Mouse (Mus musculus) heart, embryonic 13.5 days (tissue): Measurements from ENCODE around the gene Myo1d. TPM values are rescaled to one million over a fixed set of nuclear protein-coding genes. Genes with fewer than 3 reads are reported as not detected.

Source experiments
- ATAC-seq: fragments of 200-750 bp; cut with Nextera tagmentation; 2 replicates; pipeline ENCODE4 v1.8.0; 2017; ENCODE audit warnings: moderate TSS enrichment; ENCODE audit not compliant: insufficient number of reproducible peaks, low FRiP score, low TSS enrichment; ENCODE audit errors: extremely low read depth
- H3K27ac ChIP-seq: fragments of 300-500 bp; sonication (generic); replicated peaks from 2 replicates; pipeline ENCODE4 v1.5.1; 2015; ENCODE audit warnings: moderate library complexity, mild to moderate bottlenecking, inconsistent platforms
- H3K27me3 ChIP-seq: fragments of 300-500 bp; sonication (generic); replicated peaks from 2 replicates; pipeline ENCODE4 v1.6.1; 2015; ENCODE audit warnings: mild to moderate bottlenecking, inconsistent platforms
- H3K36me3 ChIP-seq: fragments of 300-500 bp; sonication (generic); 2 replicates; pipeline ENCODE4 v1.6.1; 2015; ENCODE audit warnings: mild to moderate bottlenecking, inconsistent platforms
- H3K4me1 ChIP-seq: fragments of 300-500 bp; sonication (generic); 2 replicates; pipeline ENCODE4 v1.6.1; 2015; ENCODE audit warnings: inconsistent platforms
- H3K4me2 ChIP-seq: fragments of 300-500 bp; sonication (generic); 2 replicates; pipeline ENCODE4 v1.6.1; 2015; ENCODE audit warnings: inconsistent platforms, mild to moderate bottlenecking, moderate library complexity
- H3K4me3 ChIP-seq: fragments of 300-500 bp; sonication (generic); 2 replicates; pipeline ENCODE4 v1.5.1; 2015; ENCODE audit warnings: moderate library complexity, mild to moderate bottlenecking, inconsistent platforms
- H3K9ac ChIP-seq: fragments of 300-500 bp; sonication (generic); 2 replicates; pipeline ENCODE4 v1.6.1; 2015; ENCODE audit warnings: inconsistent platforms, mild to moderate bottlenecking, moderate library complexity
- H3K9me3 ChIP-seq: fragments of 300-500 bp; sonication (generic); 2 replicates; pipeline ENCODE4 v1.6.1; 2016; ENCODE audit warnings: inconsistent platforms
- WGBS: fragments of 180-500 bp; shearing (Covaris S2); methylation state at CpG from one replicate; pipeline ENCODE4 v1.1.7; 2015; ENCODE audit warnings: mixed read lengths; 5-methylcytosine and 5-hydroxymethylcytosine counted together
- polyA plus RNA-seq: library from polyadenylated mRNA; unstranded; fragments of >200 nt; fragmentation: Nextera tagmentation; extraction: Ambion mirVana; gene quantifications from 2 replicates; pipeline ENCODE4 v1.2.1, GENCODE M21; 2015

Myo1d gene
- polyA plus RNA-seq, 1 experiment from 2014 or later, result 9.1 TPM

DNA sequence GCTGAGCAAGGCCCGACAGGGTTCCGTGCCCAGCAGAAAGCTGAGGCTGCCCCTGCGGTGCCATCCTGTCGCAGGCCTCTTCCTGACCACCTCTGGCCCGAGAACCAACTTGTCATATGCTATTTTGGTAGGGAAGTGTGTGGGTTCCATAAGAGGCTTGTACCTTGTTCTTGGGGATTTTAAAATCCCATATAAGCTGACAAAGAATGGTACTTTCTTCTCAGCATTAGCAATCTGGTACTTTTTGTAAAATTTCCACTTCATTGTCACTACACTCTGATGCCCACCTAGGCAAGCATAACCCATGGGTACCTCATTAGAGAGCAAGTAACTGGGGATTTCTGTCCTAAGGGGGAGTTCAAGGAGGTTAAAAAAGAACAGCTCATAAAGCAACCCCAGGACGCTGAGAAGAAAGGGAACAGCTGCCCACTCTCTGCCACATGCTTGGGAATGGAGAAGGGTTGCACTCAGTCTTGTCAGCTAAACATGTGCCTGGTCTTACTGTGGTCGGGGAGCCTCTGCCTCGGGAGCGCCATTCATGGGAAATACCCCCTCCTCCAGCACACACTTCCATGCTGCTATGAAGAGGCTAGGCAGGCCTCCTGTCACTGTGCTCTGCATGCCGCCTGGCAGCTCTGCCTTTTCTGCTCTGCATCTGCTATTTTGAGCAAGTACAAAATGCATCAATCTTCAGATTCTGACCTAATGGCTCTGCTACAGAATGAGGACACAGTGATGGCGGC lies 281.3 kb downstream of the Myo1d start:
- ATAC-seq, result no peak
- Histone ChIP-seq H3K27ac (peak overlapping the region; percentile 46), H3K9me3 (no peaks in the 10 kb centered on the region), H3K4me3 (no peak overlapping the region), H3K27me3 (no peaks in the 10 kb centered on the region), H3K9ac (0 out of 2 replicates have a peak overlapping the region, but pooled peaks have one; percentile 29), H3K36me3 (no peaks in the 10 kb centered on the region), H3K4me2 (peak overlapping the region; percentile 44), H3K4me1 (peaks cover 39% of the 10 kb centered on the region)
- WGBS, result 45% methylated on average over 11 of the region's 11 CpGs

DNA sequence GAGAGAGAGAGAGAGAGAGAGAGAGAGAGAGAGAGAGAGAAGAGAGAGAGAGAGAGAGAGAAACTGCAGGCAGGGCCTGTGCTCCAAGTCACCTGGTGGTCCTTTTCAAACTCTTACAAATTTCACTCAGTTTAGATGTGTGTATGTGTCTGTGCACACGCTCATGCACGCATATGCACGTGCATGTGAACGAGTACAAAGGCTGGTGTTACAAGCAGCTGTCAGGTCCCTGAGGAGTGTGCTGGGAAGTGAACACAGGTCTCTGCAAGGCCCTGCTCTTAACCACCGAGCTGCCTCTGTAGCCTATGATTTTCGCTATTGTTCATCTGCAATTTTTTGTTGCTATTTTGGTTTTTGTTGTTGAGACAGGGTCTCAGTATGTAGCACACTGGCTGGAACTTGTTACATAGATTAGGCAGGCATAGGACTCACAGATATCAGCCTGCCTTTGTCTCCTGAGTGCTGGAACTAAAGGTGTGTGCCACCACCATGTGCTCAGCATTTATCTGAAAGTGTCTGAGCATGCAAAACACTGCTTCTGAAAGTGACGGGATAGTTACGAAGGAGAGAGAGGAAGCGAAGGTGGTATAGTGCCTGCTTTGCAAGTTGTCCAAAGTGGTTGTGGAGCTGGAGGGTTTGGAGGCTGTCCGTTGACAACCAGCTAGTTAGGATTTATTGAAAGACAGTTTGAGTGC lies 282.5 kb downstream of the Myo1d start:
- peaks cover 48% of the 10 kb centered on the region for H3K4me1 ChIP-seq
- ATAC-seq, result no peak
- H3K36me3 ChIP-seq, result no peaks in the 10 kb centered on the region
- WGBS, result 57% methylated on average over 10 of the region's 10 CpGs
- 0 out of 2 replicates have a peak overlapping the region, but pooled peaks have one; percentile 0 for H3K9ac ChIP-seq
- H3K27me3 ChIP-seq, result no peaks in the 10 kb centered on the region
- H3K4me2 ChIP-seq, result no peak overlapping the region
- peak overlapping the region; percentile 46; the same call in 1 of the 2 replicates for H3K27ac ChIP-seq
- H3K4me3 ChIP-seq, result no peak overlapping the region
- no peaks in the 10 kb centered on the region for H3K9me3 ChIP-seq

DNA sequence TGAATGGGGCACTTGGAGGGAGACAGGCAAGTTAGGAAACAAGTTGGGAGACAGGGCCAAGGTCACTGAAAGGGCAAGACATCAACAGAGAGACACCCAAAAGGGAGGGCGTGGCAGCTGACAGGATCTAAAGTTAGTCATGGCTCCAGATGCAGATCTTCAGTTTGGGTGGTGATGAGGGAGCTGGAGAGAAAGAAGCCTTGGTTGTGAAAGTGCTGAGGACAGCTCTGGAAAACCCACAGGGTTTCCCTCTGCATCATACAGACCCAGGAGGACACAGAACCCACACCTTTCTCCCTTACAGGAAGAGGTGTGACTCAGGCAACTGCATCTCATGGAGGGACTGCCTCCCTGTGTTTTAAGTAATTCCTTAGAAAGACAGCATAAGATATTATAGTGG lies 283.2 kb downstream of the Myo1d start:
- Histone ChIP-seq H3K36me3 (no peaks in the 10 kb centered on the region), H3K4me3 (no peak overlapping the region), H3K27me3 (no peaks in the 10 kb centered on the region), H3K9ac (no peak overlapping the region), H3K9me3 (no peaks in the 10 kb centered on the region), H3K27ac (no peak overlapping the region), H3K4me1 (peaks cover 49% of the 10 kb centered on the region), H3K4me2 (no peak overlapping the region)
- WGBS, result 74% methylated on average over 1 of the region's 1 CpGs
- ATAC-seq, result no peak

DNA sequence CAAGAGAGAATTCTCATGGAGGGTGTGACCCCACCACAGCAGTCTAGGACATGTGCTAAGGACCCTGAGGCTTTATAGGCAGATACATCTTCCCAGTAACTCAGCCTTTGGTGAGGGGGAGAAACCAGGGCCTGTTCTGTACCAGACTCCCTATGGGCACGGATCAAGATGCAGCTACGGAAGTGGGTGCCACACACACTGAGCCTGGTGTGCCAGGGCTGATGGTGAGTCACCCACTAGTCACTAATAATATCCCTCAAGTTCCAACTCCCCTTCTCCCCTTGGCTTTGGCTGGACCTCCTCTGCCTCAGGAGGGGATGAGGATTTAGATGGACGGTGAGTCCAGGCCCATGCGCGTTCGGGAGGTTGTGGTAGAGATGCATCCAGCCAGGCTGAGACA lies 283.9 kb downstream of the Myo1d start:
- 84% methylated on average over 6 of the region's 6 CpGs for WGBS

DNA sequence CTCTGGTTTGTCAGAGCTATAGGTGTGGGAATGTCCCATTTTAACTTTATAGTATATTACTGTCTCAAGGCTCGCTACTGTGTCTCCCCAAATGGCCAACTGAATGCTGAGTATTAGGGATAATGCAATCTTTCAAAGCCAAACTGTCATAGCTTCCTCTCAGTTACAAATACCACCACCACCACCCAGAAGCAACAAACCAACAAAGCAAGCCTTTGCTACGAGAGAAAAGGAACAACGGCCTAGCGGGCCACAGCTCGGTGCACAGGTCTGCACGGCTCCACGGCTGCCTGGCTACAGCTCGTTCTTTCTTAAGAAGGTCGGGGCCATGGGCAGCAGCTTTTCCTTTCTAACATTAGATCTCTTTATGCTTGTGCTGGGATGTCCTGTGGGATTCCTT lies 285.0 kb downstream of the Myo1d start:
- ATAC-seq, result no peak
- H3K4me2 ChIP-seq, result no peak overlapping the region
- peaks cover 62% of the 10 kb centered on the region for H3K4me1 ChIP-seq
- H3K27ac ChIP-seq, result no peak overlapping the region
- WGBS, result 84% methylated on average over 9 of the region's 9 CpGs
- H3K27me3 ChIP-seq, result no peaks in the 10 kb centered on the region
- H3K36me3 ChIP-seq, result no peaks in the 10 kb centered on the region
- no peaks in the 10 kb centered on the region for H3K9me3 ChIP-seq
- H3K9ac ChIP-seq, result no peak overlapping the region
- no peak overlapping the region for H3K4me3 ChIP-seq

More for the DNA sequence above, 283.9 kb downstream of the Myo1d start:
- Histone ChIP-seq H3K4me1 (peaks cover 53% of the 10 kb centered on the region), H3K9me3 (no peaks in the 10 kb centered on the region), H3K27me3 (no peaks in the 10 kb centered on the region), H3K4me3 (no peak overlapping the region), H3K27ac (no peak overlapping the region), H3K9ac (no peak overlapping the region), H3K4me2 (no peak overlapping the region), H3K36me3 (no peaks in the 10 kb centered on the region)
- ATAC-seq, result no peak

DNA sequence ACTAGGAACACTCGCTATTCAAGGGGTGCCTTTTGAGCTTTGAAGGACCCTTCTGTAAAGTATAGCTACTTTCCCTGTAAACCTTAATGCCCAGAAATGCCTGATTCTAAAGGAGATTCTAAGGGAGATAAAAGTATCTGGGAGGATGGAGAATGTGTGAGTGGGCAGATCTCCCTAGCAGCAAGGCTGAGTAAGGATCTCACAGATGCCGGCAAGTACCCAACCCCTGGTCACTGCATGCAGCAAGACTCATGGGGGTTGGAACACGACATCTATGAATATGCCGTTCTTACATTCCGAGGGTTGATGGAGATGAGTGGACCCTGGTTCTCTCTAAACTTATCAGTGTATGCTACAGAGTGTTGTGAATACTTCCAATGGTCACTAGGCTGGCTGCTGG lies 286.6 kb downstream of the Myo1d start:
- Histone ChIP-seq H3K27me3 (no peaks in the 10 kb centered on the region), H3K4me2 (no peak overlapping the region), H3K4me1 (peaks cover 59% of the 10 kb centered on the region), H3K9ac (no peak overlapping the region), H3K36me3 (no peaks in the 10 kb centered on the region), H3K27ac (no peak overlapping the region), H3K9me3 (no peaks in the 10 kb centered on the region), H3K4me3 (no peak overlapping the region)
- 77% methylated on average over 5 of the region's 5 CpGs for WGBS
- no peak for ATAC-seq

DNA sequence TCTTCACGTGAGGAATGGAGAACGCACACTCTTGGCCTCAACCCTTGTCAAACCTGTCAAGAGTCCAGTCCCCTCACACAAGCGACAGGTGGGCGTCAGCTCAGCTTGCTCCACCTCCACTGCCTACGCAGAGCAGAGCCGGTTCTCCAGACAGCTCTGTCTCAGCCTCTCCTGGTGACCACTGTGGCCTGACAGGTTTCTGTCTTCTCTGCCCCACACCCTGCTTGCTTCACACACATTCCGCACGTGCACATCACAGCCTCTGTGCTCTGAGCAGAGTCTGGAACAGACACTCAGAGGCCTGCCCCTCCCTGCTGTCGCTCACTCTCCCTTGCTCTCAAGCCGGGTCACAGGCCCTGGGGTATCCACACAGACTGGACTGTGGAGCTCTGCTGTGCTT lies 289.0 kb downstream of the Myo1d start:
- Histone ChIP-seq H3K4me3 (no peak overlapping the region), H3K4me2 (no peak overlapping the region), H3K4me1 (peaks cover 51% of the 10 kb centered on the region), H3K9ac (no peak overlapping the region), H3K9me3 (no peaks in the 10 kb centered on the region), H3K27ac (no peak overlapping the region), H3K27me3 (no peaks in the 10 kb centered on the region), H3K36me3 (no peaks in the 10 kb centered on the region)
- peak; percentile 42; the same call in 1 of the 2 replicates for ATAC-seq
- 48% methylated on average over 10 of the region's 10 CpGs for WGBS

DNA sequence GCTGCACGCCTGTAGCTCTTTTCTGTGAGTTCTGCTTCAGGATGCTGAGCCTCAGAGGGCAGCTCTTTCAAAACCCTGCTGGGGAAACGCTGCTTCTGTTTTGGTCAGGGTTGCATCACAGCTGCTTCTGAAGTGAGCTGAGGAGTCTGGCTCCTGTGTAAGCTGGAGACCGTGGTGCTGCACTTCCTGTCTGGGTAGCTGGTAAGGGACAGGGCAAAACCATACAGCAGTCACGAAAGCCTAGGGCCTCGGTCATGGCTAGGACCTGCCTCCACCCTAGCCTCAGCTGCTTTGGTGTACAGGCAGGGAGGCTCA lies 290.0 kb downstream of the Myo1d start:
- Histone ChIP-seq H3K9me3 (no peaks in the 10 kb centered on the region), H3K36me3 (no peaks in the 10 kb centered on the region), H3K27me3 (no peaks in the 10 kb centered on the region), H3K4me2 (no peak overlapping the region), H3K9ac (0 out of 2 replicates have a peak overlapping the region, but pooled peaks have one; percentile 19), H3K27ac (0 out of 2 replicates have a peak overlapping the region, but pooled peaks have one; percentile 6), H3K4me1 (peaks cover 59% of the 10 kb centered on the region), H3K4me3 (no peak overlapping the region)
- 43% methylated on average over 5 of the region's 5 CpGs for WGBS
- ATAC-seq, result no peak

DNA sequence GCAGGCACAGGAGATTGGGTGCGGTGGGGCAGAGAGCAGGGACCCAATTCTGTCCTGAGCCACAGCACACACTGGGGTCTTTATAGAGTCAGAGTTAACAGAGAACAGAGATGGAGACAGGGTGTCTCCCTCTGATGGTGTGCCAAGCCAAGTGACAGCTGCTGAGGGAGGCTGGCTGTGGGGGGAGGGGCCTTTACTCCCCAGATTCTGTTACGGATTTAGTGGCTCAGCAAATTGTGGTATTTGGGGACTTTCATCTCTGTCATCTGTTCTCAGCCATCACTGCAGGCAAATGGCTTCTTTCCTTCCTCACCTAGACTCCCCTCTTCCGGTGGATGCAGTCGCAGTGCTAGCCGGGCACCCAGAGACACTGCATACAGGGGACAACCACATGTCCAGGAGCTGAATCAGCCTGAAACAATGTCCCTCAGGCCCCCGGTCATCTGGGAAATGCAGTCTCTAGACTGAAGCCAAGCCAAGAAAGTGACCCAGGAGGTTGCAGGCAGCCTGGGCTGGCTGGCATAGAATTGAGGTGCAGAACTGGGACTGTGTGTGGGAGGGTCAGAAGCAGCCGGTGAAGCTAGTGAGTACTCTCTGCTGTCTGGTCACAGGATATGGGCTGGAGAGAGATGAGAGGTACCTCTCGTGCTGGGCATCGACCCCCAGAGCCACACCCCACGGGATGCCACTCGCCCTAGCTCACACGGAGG lies 290.5 kb downstream of the Myo1d start:
- Histone ChIP-seq H3K9me3 (no peaks in the 10 kb centered on the region), H3K36me3 (no peaks in the 10 kb centered on the region), H3K27me3 (no peaks in the 10 kb centered on the region), H3K4me3 (no peak overlapping the region), H3K4me2 (no peak overlapping the region), H3K27ac (0 out of 2 replicates have a peak overlapping the region, but pooled peaks have one; percentile 6), H3K4me1 (peaks cover 59% of the 10 kb centered on the region), H3K9ac (0 out of 2 replicates have a peak overlapping the region, but pooled peaks have one; percentile 19)
- 46% methylated on average over 12 of the region's 12 CpGs for whole genome bisulfite sequencing
- ATAC-seq, result no peak

DNA sequence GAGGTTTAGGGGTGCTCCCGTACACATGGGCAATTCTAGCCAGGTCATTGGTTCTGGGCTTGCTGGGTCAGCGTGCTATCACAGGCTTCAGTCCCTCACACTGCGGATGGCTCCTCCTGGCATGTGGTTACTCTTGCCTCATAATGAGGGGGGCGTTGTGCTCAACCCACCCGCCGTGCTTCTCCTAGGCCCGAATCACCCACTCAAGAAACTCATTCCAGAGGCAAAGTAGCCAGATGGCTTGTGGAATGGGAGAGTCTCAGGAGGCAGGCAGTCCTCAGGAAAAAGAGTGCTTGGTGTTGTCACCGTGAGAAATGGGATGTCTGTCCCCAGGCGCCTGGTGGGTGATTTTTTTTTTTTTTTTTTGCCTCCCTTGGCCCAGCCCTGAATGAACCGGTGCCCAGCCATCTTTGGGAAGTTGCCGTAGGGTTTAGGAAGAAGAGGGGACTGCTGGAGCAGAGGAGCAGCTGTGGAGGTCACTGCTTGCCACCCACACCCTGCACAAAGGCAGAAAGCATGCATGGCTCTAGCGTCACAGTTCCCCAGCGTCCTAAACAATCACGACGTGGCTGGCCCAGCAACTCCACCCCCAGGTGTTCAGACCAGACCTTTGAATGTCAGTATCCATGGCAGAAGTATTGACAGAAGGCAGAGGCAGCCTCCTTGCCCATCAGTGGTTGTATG lies 291.8 kb downstream of the Myo1d start:
- WGBS, result 80% methylated on average over 15 of the region's 15 CpGs
- Histone ChIP-seq H3K4me3 (no peak overlapping the region), H3K36me3 (no peaks in the 10 kb centered on the region), H3K27me3 (peaks cover 8% of the 10 kb centered on the region; the same call in 1 of the 2 replicates), H3K9ac (no peak overlapping the region), H3K9me3 (no peaks in the 10 kb centered on the region), H3K4me2 (no peak overlapping the region), H3K27ac (no peak overlapping the region), H3K4me1 (peaks cover 57% of the 10 kb centered on the region)
- ATAC-seq, result no peak
